Mouse (Mus musculus): Measurements from ENCODE around the gene Kxd1. TPM values are rescaled to one million over a fixed set of nuclear protein-coding genes. Genes with fewer than 3 reads are reported as not detected.

Gene Kxd1
- total and polyA plus RNA-seq, 3 experiments = 47.5 to 180 (median 49.9) TPM

- TF ChIP-seq POLR2AphosphoS5 (IDR thresholded peaks at IDR 0.05; ENCODE audit: insufficient replicate concordance, low read depth, low read length) (no peak), TAL1 (conservative IDR thresholded peaks at IDR 0.05; ENCODE audit: low read depth, low read length) (no peak), GATA1 (IDR thresholded peaks at IDR 0.05; ENCODE audit: borderline replicate concordance, low read length) (no peak), CTCF (IDR thresholded peaks at IDR 0.05; ENCODE audit: low read depth, low read length) (no peak), GATA2 (IDR thresholded peaks at IDR 0.05; ENCODE audit: borderline replicate concordance, low read depth, low read length) (no peak)
- H3K27me3 ChIP-seq (ENCODE audit: insufficient read depth, low read length) = no peaks in the 10 kb centered on the region
- H3K9me3 ChIP-seq (replicated peaks) = no peaks in the 10 kb centered on the region
- H3K4me1 ChIP-seq (ENCODE audit: insufficient read depth, low read depth, low read length) = peaks cover 61% of the 10 kb centered on the region
- DNase-seq (ENCODE audit: low spot score) = no peak
- H3K36me3 ChIP-seq (replicated peaks) = peaks cover 73% of the 10 kb centered on the region
- no peak for ATAC-seq (ENCODE audit: extremely low read depth, insufficient number of reproducible peaks, low FRiP score, poor library complexity, severe bottlenecking)
- no peak overlapping the region for H3K4me3 ChIP-seq (ENCODE audit: low read depth, low read length)
Measured at GRCm38 (mm10) chr8:70535701-70536100, 7.9 kb upstream of the Kxd1 start.

DNA sequence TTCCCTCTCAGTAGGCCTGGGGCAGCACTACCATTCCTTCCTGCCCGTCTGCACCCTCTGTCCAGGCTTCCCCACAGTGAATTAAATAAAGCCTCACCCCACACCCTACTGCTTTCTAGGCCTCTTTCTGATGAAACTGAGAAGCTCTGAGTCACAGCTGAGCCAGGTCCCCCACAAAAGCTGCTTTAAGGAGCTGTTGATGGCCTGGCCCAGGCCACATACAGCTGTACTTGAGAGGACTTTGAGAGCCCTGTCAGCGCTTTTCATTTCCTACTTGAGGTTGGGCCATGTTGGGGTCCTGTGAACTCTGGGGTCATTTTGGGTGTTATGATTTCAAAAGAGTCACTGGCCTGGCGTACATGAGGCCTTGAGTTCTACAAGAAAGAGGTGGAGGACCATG, 7.5 kb upstream of the Kxd1 start:
- peaks cover 60% of the 10 kb centered on the region for H3K4me1 ChIP-seq (ENCODE audit: insufficient read depth, low read depth, low read length)
- H3K36me3 ChIP-seq (replicated peaks) = peaks cover 77% of the 10 kb centered on the region

GRCm38 (mm10) chr8:70534281-70534680, 6.5 kb upstream of the Kxd1 start:
- H3K27me3 ChIP-seq (ENCODE audit: insufficient read depth, low read length) = no peaks in the 10 kb centered on the region
- peaks cover 65% of the 10 kb centered on the region for H3K4me1 ChIP-seq (ENCODE audit: insufficient read depth, low read depth, low read length)
- DNase-seq (ENCODE audit: low spot score) (no peak), ATAC-seq (ENCODE audit: extremely low read depth, insufficient number of reproducible peaks, low FRiP score, poor library complexity, severe bottlenecking) (no peak)
- H3K4me3 ChIP-seq (ENCODE audit: low read depth, low read length) = no peak overlapping the region
- H3K36me3 ChIP-seq (replicated peaks) = peaks cover 86% of the 10 kb centered on the region
- TF ChIP-seq CTCF (IDR thresholded peaks at IDR 0.05; ENCODE audit: low read depth, low read length) (no peak), POLR2AphosphoS5 (IDR thresholded peaks at IDR 0.05; ENCODE audit: insufficient replicate concordance, low read depth, low read length) (no peak), GATA1 (IDR thresholded peaks at IDR 0.05; ENCODE audit: borderline replicate concordance, low read length) (no peak), TAL1 (conservative IDR thresholded peaks at IDR 0.05; ENCODE audit: low read depth, low read length) (no peak), GATA2 (IDR thresholded peaks at IDR 0.05; ENCODE audit: borderline replicate concordance, low read depth, low read length) (no peak)
- H3K9me3 ChIP-seq (replicated peaks) = no peaks in the 10 kb centered on the region

More for the DNA sequence above, 7.5 kb upstream of the Kxd1 start:
- Histone ChIP-seq H3K4me3 (ENCODE audit: low read depth, low read length) (no peak overlapping the region), H3K9me3 (replicated peaks) (no peaks in the 10 kb centered on the region), H3K27me3 (ENCODE audit: insufficient read depth, low read length) (no peaks in the 10 kb centered on the region)
- DNase-seq (ENCODE audit: low spot score) (no peak), ATAC-seq (ENCODE audit: extremely low read depth, insufficient number of reproducible peaks, low FRiP score, poor library complexity, severe bottlenecking) (no peak)
- TF ChIP-seq POLR2AphosphoS5 (IDR thresholded peaks at IDR 0.05; ENCODE audit: insufficient replicate concordance, low read depth, low read length) (no peak), CTCF (IDR thresholded peaks at IDR 0.05; ENCODE audit: low read depth, low read length) (no peak), TAL1 (conservative IDR thresholded peaks at IDR 0.05; ENCODE audit: low read depth, low read length) (no peak), GATA2 (IDR thresholded peaks at IDR 0.05; ENCODE audit: borderline replicate concordance, low read depth, low read length) (no peak)

DNA sequence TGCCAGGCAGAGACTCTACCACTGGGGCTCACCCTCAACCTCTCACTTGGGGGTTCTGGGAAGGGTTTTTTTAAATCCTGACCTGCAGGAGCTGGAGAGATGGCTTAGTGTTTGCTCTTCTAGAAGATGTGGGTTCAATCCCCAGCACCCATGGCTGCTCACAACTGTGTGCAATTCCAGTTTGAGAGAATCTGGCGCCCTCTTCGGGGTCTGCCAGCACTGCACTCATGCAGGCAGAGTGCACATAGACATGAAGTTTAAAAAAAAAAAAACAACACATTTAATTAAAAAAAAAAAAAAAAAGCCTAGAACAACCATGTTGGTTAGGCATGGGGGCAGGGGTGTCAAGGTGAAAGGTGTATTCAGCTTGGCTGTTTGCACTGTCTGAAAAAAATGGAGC, 2.6 kb upstream of the Kxd1 start:
- H3K36me3 ChIP-seq (replicated peaks) = peaks cover 63% of the 10 kb centered on the region
- ATAC-seq (ENCODE audit: extremely low read depth, insufficient number of reproducible peaks, low FRiP score, poor library complexity, severe bottlenecking) = no peak
- H3K27me3 ChIP-seq (ENCODE audit: insufficient read depth, low read length) = no peaks in the 10 kb centered on the region
- no peak for DNase-seq (ENCODE audit: low spot score)
- peaks cover 70% of the 10 kb centered on the region for H3K4me1 ChIP-seq (ENCODE audit: insufficient read depth, low read depth, low read length)
- TF ChIP-seq GATA2 (IDR thresholded peaks at IDR 0.05; ENCODE audit: borderline replicate concordance, low read depth, low read length) (no peak), POLR2AphosphoS5 (IDR thresholded peaks at IDR 0.05; ENCODE audit: insufficient replicate concordance, low read depth, low read length) (no peak), CTCF (IDR thresholded peaks at IDR 0.05; ENCODE audit: low read depth, low read length) (no peak), GATA1 (IDR thresholded peaks at IDR 0.05; ENCODE audit: borderline replicate concordance, low read length) (no peak)
- no peak overlapping the region for H3K4me3 ChIP-seq (ENCODE audit: low read depth, low read length)
- H3K9me3 ChIP-seq (replicated peaks) = no peaks in the 10 kb centered on the region

- no peaks in the 10 kb centered on the region for H3K27me3 ChIP-seq (ENCODE audit: insufficient read depth, low read length)
- ATAC-seq (ENCODE audit: extremely low read depth, insufficient number of reproducible peaks, low FRiP score, poor library complexity, severe bottlenecking) = no peak
- DNase-seq (ENCODE audit: low spot score) = no peak
- TF ChIP-seq GATA1 (IDR thresholded peaks at IDR 0.05; ENCODE audit: borderline replicate concordance, low read length) (no peak), TAL1 (conservative IDR thresholded peaks at IDR 0.05; ENCODE audit: low read depth, low read length) (no peak), CTCF (IDR thresholded peaks at IDR 0.05; ENCODE audit: low read depth, low read length) (no peak)
- peak overlapping the region; percentile 81; the same call in 1 of the 2 replicates for H3K4me3 ChIP-seq (ENCODE audit: low read depth, low read length)
- H3K9me3 ChIP-seq (replicated peaks) = no peaks in the 10 kb centered on the region
- peaks cover 61% of the 10 kb centered on the region for H3K36me3 ChIP-seq (replicated peaks)
- peaks cover 72% of the 10 kb centered on the region for H3K4me1 ChIP-seq (ENCODE audit: insufficient read depth, low read depth, low read length)
Measured at GRCm38 (mm10) chr8:70529741-70530161, 2.0 kb upstream of the Kxd1 start.

- ATAC-seq (ENCODE audit: extremely low read depth, insufficient number of reproducible peaks, low FRiP score, poor library complexity, severe bottlenecking) = peak; percentile 56
- TF ChIP-seq GATA1 (IDR thresholded peaks at IDR 0.05; ENCODE audit: borderline replicate concordance, low read length) (no peak), POLR2AphosphoS5 (IDR thresholded peaks at IDR 0.05; ENCODE audit: insufficient replicate concordance, low read depth, low read length) (no peak), CTCF (IDR thresholded peaks at IDR 0.05; ENCODE audit: low read depth, low read length) (no peak), GATA2 (IDR thresholded peaks at IDR 0.05; ENCODE audit: borderline replicate concordance, low read depth, low read length) (no peak), TAL1 (conservative IDR thresholded peaks at IDR 0.05; ENCODE audit: low read depth, low read length) (no peak)
- Histone ChIP-seq H3K9me3 (replicated peaks) (no peaks in the 10 kb centered on the region), H3K27me3 (ENCODE audit: insufficient read depth, low read length) (no peaks in the 10 kb centered on the region), H3K36me3 (replicated peaks) (peaks cover 56% of the 10 kb centered on the region), H3K4me1 (ENCODE audit: insufficient read depth, low read depth, low read length) (peaks cover 72% of the 10 kb centered on the region), H3K4me3 (ENCODE audit: low read depth, low read length) (peak overlapping the region; percentile 81)
- peak; percentile 63 for DNase-seq (ENCODE audit: low spot score)
Measured at GRCm38 (mm10) chr8:70529299-70529698, 1.5 kb upstream of the Kxd1 start.

All from G1E (cell line).